Mouse (Mus musculus) liver, embryonic 14.5 days (tissue): ENCODE measurements around the gene Vhl.

Experiments
- CTCF ChIP-seq: IDR thresholded peaks from 2 replicates; pipeline ENCODE4 v1.5.1; 2016; ENCODE audit warnings: antibody characterized with exemption, low read depth, control low read depth
- EP300 ChIP-seq: IDR thresholded peaks from 2 replicates; pipeline ENCODE4 v1.6.1; 2016; ENCODE audit warnings: antibody characterized with exemption, low read depth

GRCm38 (mm10) chr6:113675234-113675633, 51.5 kb downstream of the Vhl start:
- TF ChIP-seq EP300: no peak
- no peak for TF ChIP-seq CTCF
